Mouse (Mus musculus) embryonic fibroblast, embryonic 13.5 days (primary cell): ENCODE results near the gene Slc7a5.

Experiments
- CTCF ChIP-seq: IDR thresholded peaks from 2 replicates; pipeline ENCODE4 v1.5.1; 2011; ENCODE audit warnings: mild to moderate bottlenecking, control low read depth, low read length, moderate library complexity, borderline replicate concordance; ENCODE audit not compliant: insufficient read depth
- POLR2A ChIP-seq: IDR thresholded peaks from 2 replicates; pipeline ENCODE4 v1.6.1; 2011; ENCODE audit warnings: low read depth, mild to moderate bottlenecking, control low read depth, low read length, moderate library complexity

- no peak for TF ChIP-seq CTCF
- TF ChIP-seq POLR2A, result no peak
Measured at GRCm38 (mm10) chr8:121892875-121893274, 14.6 kb downstream of the Slc7a5 start.
